Mouse (Mus musculus): Measurements from ENCODE around the gene Serinc2. TPM values are rescaled to one million over a fixed set of nuclear protein-coding genes. Genes with fewer than 3 reads are reported as not detected.

Gene Serinc2
- 20.0 and 21.0 TPM in 2 replicates for polyA plus RNA-seq (2015; fragmentation: Nextera tagmentation; extraction: Ambion mirVana)

- H3K4me2 ChIP-seq (replicated peaks): no peak within 1 kb of the TSS
- no peaks in the 10 kb centered on the region for H3K9me3 ChIP-seq
- ATAC-seq: no peak
- peaks cover 25% of the 10 kb centered on the region for H3K27me3 ChIP-seq (replicated peaks)
- no peaks in the 10 kb centered on the region for H3K36me3 ChIP-seq
- no peak within 1 kb of the TSS for H3K9ac ChIP-seq
- 67% methylated on average over 2 of the region's 2 CpGs for WGBS
- peaks cover 17% of the 10 kb centered on the region; the same call in 1 of the 2 replicates for H3K4me1 ChIP-seq (replicated peaks)
- no peak within 1 kb of the TSS for H3K27ac ChIP-seq
- H3K4me3 ChIP-seq (replicated peaks): no peak within 1 kb of the TSS
Observed at GRCm38 (mm10) chr4:130279105-130279504, at the start of gene Serinc2. Gene Serinc2 (minus strand): TSS chr4:130279205.

- no peak for ATAC-seq
- Histone ChIP-seq H3K27ac (no peak overlapping the region), H3K4me1 (replicated peaks) (no peaks in the 10 kb centered on the region), H3K27me3 (replicated peaks) (no peaks in the 10 kb centered on the region), H3K4me2 (replicated peaks) (no peak overlapping the region), H3K36me3 (peaks cover 29% of the 10 kb centered on the region), H3K4me3 (replicated peaks) (no peak overlapping the region), H3K9ac (no peak overlapping the region), H3K9me3 (no peaks in the 10 kb centered on the region)
- 87% methylated on average over 9 of the region's 9 CpGs for WGBS
Observed at GRCm38 (mm10) chr4:130327366-130327765, 48.4 kb upstream of the Serinc2 start.

- no peaks in the 10 kb centered on the region for H3K9me3 ChIP-seq
- H3K36me3 ChIP-seq: peaks cover 31% of the 10 kb centered on the region
- no peak for ATAC-seq
- H3K4me2 ChIP-seq (replicated peaks): no peak overlapping the region
- H3K4me3 ChIP-seq (replicated peaks): no peak overlapping the region
- 92% methylated on average over 2 of the region's 2 CpGs for WGBS
- H3K27me3 ChIP-seq (replicated peaks): no peaks in the 10 kb centered on the region
- H3K4me1 ChIP-seq (replicated peaks): no peaks in the 10 kb centered on the region
- no peak overlapping the region for H3K9ac ChIP-seq
- H3K27ac ChIP-seq: no peak overlapping the region
Observed at GRCm38 (mm10) chr4:130325446-130325845, 46.4 kb upstream of the Serinc2 start.

DNA sequence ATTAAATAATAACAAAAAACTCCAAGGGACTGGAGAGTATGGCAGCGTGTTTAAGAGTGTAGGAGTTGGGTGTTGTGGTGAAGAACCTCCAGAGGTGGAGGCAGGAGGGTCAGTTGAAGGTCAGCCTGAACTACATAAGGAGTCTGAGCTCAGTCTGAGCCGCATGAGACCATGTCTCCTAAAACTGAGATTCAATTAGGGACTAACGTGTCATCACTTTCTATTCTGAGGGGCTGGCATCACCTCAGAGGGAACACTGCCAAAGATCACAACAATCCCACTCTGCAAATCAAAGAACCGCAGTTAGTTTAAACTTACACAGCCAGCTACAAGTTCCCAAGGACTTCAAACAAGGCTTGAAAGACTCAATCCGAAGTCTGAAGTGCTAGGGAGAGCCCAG lies 44.6 kb upstream of the Serinc2 start:
- Histone ChIP-seq H3K27ac (no peak overlapping the region), H3K9ac (no peak overlapping the region), H3K27me3 (replicated peaks) (no peaks in the 10 kb centered on the region), H3K4me1 (replicated peaks) (no peaks in the 10 kb centered on the region), H3K4me3 (replicated peaks) (no peak overlapping the region), H3K36me3 (peaks cover 28% of the 10 kb centered on the region), H3K9me3 (no peaks in the 10 kb centered on the region), H3K4me2 (replicated peaks) (no peak overlapping the region)
- WGBS: 84% methylated on average over 5 of the region's 5 CpGs
- ATAC-seq: no peak

- no peaks in the 10 kb centered on the region for H3K27me3 ChIP-seq (replicated peaks)
- no peaks in the 10 kb centered on the region for H3K4me1 ChIP-seq (replicated peaks)
- H3K4me2 ChIP-seq (replicated peaks): no peak overlapping the region
- H3K9ac ChIP-seq: no peak overlapping the region
- ATAC-seq: no peak
- no peaks in the 10 kb centered on the region for H3K9me3 ChIP-seq
- WGBS: 57% methylated on average over 1 of the region's 1 CpGs
- H3K4me3 ChIP-seq (replicated peaks): no peak overlapping the region
- H3K36me3 ChIP-seq: peaks cover 30% of the 10 kb centered on the region
- no peak overlapping the region for H3K27ac ChIP-seq
Observed at GRCm38 (mm10) chr4:130323165-130323564, 44.2 kb upstream of the Serinc2 start.

DNA sequence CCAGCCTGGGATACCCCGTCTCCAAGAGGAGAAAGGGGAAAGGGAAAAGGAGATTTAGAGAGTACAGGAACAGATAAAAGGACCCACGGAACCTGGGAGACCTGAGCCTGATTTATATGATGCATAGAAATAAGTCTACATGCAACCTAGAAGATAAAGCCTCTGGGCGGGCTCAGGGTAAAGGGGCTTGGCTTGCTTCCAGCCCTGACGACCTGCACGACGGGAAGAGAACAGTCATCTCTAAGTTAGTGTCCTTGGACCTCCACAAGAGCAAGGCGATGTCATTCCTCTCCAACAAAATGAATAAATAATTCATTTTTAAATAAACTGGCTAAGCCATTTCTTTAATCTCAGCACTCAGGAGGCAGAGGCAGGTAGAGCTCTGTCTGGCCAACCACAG lies 43.6 kb upstream of the Serinc2 start:
- Histone ChIP-seq H3K36me3 (peaks cover 25% of the 10 kb centered on the region), H3K27me3 (replicated peaks) (no peaks in the 10 kb centered on the region), H3K4me1 (replicated peaks) (no peaks in the 10 kb centered on the region), H3K9ac (no peak overlapping the region), H3K27ac (no peak overlapping the region), H3K4me3 (replicated peaks) (no peak overlapping the region), H3K4me2 (replicated peaks) (no peak overlapping the region), H3K9me3 (no peaks in the 10 kb centered on the region)
- WGBS: 71% methylated on average over 7 of the region's 7 CpGs
- ATAC-seq: no peak

GRCm38 (mm10) chr4:130321640-130322039 lies 42.6 kb upstream of the Serinc2 start:
- no peak for ATAC-seq
- 94% methylated on average over 7 of the region's 7 CpGs for WGBS
- Histone ChIP-seq H3K9ac (no peak overlapping the region), H3K4me1 (replicated peaks) (no peaks in the 10 kb centered on the region), H3K4me3 (replicated peaks) (no peak overlapping the region), H3K9me3 (no peaks in the 10 kb centered on the region), H3K4me2 (replicated peaks) (no peak overlapping the region), H3K27ac (no peak overlapping the region), H3K27me3 (replicated peaks) (no peaks in the 10 kb centered on the region), H3K36me3 (peaks cover 18% of the 10 kb centered on the region; the same call in 1 of the 2 replicates)

GRCm38 (mm10) chr4:130319564-130319963 lies 40.6 kb upstream of the Serinc2 start:
- ATAC-seq: no peak
- Histone ChIP-seq H3K4me3 (replicated peaks) (no peak overlapping the region), H3K27me3 (replicated peaks) (no peaks in the 10 kb centered on the region), H3K4me2 (replicated peaks) (no peak overlapping the region), H3K9me3 (no peaks in the 10 kb centered on the region), H3K4me1 (replicated peaks) (no peaks in the 10 kb centered on the region), H3K27ac (no peak overlapping the region), H3K9ac (no peak overlapping the region), H3K36me3 (peaks cover 10% of the 10 kb centered on the region; the same call in 1 of the 2 replicates)
- 82% methylated on average over 7 of the region's 7 CpGs for WGBS

GRCm38 (mm10) chr4:130318122-130318521 lies 39.1 kb upstream of the Serinc2 start:
- H3K36me3 ChIP-seq: peaks cover 10% of the 10 kb centered on the region; the same call in 1 of the 2 replicates

GRCm38 (mm10) chr4:130316691-130317090 lies 37.7 kb upstream of the Serinc2 start:
- H3K9ac ChIP-seq: no peak overlapping the region
- peaks cover 10% of the 10 kb centered on the region; the same call in 1 of the 2 replicates for H3K36me3 ChIP-seq
- no peaks in the 10 kb centered on the region for H3K9me3 ChIP-seq
- no peaks in the 10 kb centered on the region for H3K4me1 ChIP-seq (replicated peaks)
- H3K27ac ChIP-seq: no peak overlapping the region
- no peak overlapping the region for H3K4me2 ChIP-seq (replicated peaks)
- WGBS: 84% methylated on average over 10 of the region's 10 CpGs
- no peaks in the 10 kb centered on the region for H3K27me3 ChIP-seq (replicated peaks)
- no peak overlapping the region for H3K4me3 ChIP-seq (replicated peaks)
- no peak for ATAC-seq

More at GRCm38 (mm10) chr4:130318122-130318521, 39.1 kb upstream of the Serinc2 start:
- Histone ChIP-seq H3K9me3 (no peaks in the 10 kb centered on the region), H3K9ac (no peak overlapping the region), H3K27me3 (replicated peaks) (no peaks in the 10 kb centered on the region), H3K27ac (no peak overlapping the region), H3K4me2 (replicated peaks) (no peak overlapping the region), H3K4me1 (replicated peaks) (no peaks in the 10 kb centered on the region), H3K4me3 (replicated peaks) (no peak overlapping the region)
- ATAC-seq: no peak
- 65% methylated on average over 3 of the region's 3 CpGs for WGBS

DNA sequence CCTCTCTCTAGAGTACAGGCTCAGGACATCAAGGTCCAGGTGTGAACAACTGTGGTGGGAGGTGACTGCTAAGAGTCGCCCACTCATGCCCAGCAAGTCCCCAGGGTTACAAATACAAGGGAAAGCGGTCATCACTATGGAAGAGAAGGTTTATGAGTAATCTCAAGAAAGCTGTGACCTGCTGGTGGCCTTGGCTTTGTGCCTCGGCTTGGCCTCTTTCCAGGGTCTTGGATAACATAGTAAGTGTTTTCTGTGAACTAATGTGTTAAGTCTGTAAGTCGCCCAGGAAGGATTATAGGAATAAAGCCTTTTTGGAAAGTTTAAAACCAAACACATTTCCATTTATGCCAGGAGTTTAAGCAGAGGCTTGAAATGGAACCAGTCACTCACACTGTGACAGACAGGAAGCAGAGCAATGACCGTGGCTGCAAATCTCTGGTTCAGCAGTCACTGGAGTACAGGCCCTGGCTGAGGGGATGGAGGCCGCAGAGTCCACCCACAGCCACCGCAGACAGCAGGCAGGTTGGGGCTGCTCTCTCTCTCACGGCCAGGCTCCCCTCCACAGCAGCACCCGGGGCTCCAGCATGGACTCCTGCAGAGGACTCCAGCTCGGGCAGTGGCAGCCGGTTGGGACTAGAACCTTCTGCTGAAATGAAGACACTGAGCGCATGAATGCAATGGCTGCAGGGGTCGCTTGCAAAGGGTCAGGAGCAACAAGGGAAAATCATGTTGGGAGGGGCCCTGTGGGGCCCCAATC lies 36.9 kb upstream of the Serinc2 start:
- 68% methylated on average over 13 of the region's 13 CpGs for WGBS
- no peaks in the 10 kb centered on the region for H3K4me1 ChIP-seq (replicated peaks)
- no peak for ATAC-seq
- H3K9ac ChIP-seq: no peak overlapping the region
- peaks cover 9% of the 10 kb centered on the region; the same call in 1 of the 2 replicates for H3K36me3 ChIP-seq
- H3K4me3 ChIP-seq (replicated peaks): no peak overlapping the region
- no peak overlapping the region for H3K27ac ChIP-seq
- H3K4me2 ChIP-seq (replicated peaks): no peak overlapping the region
- no peaks in the 10 kb centered on the region for H3K9me3 ChIP-seq
- no peaks in the 10 kb centered on the region for H3K27me3 ChIP-seq (replicated peaks)

- H3K36me3 ChIP-seq: peaks cover 8% of the 10 kb centered on the region; the same call in 1 of the 2 replicates
- WGBS: 86% methylated on average over 4 of the region's 4 CpGs
- no peak overlapping the region for H3K4me2 ChIP-seq (replicated peaks)
- ATAC-seq: no peak
- peaks cover 7% of the 10 kb centered on the region for H3K4me1 ChIP-seq (replicated peaks)
- H3K9ac ChIP-seq: no peak overlapping the region
- H3K27me3 ChIP-seq (replicated peaks): peaks cover 10% of the 10 kb centered on the region
- no peak overlapping the region for H3K4me3 ChIP-seq (replicated peaks)
- H3K27ac ChIP-seq: no peak overlapping the region
- H3K9me3 ChIP-seq: no peaks in the 10 kb centered on the region
Observed at GRCm38 (mm10) chr4:130313552-130313951, 34.5 kb upstream of the Serinc2 start.

GRCm38 (mm10) chr4:130312526-130312925 lies 33.5 kb upstream of the Serinc2 start:
- H3K27ac ChIP-seq: no peak overlapping the region; the same call in 1 of the 2 replicates
- H3K9ac ChIP-seq: no peak overlapping the region
- H3K4me1 ChIP-seq (replicated peaks): peaks cover 17% of the 10 kb centered on the region
- no peaks in the 10 kb centered on the region for H3K9me3 ChIP-seq
- ATAC-seq: no peak
- H3K36me3 ChIP-seq: 0 out of 2 replicates have a peak, but pooled peaks cover 4% of the 10 kb centered on the region
- H3K4me3 ChIP-seq (replicated peaks): no peak overlapping the region
- WGBS: 79% methylated on average over 3 of the region's 3 CpGs
- H3K4me2 ChIP-seq (replicated peaks): no peak overlapping the region
- H3K27me3 ChIP-seq (replicated peaks): peaks cover 14% of the 10 kb centered on the region
